Mouse (Mus musculus) kidney, adult 2 months (tissue): ENCODE results near the gene Cct8. TPM values are rescaled to one million over a fixed set of nuclear protein-coding genes. Genes with fewer than 3 reads are reported as not detected.

Experiments
- DNase-seq: peaks from one replicate; pipeline ENCODE4 v3.0.0; 2021
- H3K27ac ChIP-seq: fragments of 200-500 bp; 2 replicates; pipeline ENCODE4 v1.5.1; 2012; ENCODE audit warnings: low read depth, low read length, control low read depth, inconsistent platforms; ENCODE audit not compliant: insufficient read depth
- H3K27me3 ChIP-seq: fragments of 200-500 bp; replicated peaks from 2 replicates; pipeline ENCODE4 v1.6.1; 2012; ENCODE audit warnings: mild to moderate bottlenecking, moderate library complexity, low read length, inconsistent platforms; ENCODE audit not compliant: control insufficient read depth, insufficient read depth
- H3K36me3 ChIP-seq: fragments of 200-500 bp; 2 replicates; pipeline ENCODE4 v1.6.1; 2012; ENCODE audit warnings: mild to moderate bottlenecking, moderate library complexity, low read length, inconsistent platforms; ENCODE audit not compliant: control insufficient read depth, insufficient read depth
- H3K4me1 ChIP-seq: fragments of 200-500 bp; 2 replicates; pipeline ENCODE4 v1.6.1; 2011; ENCODE audit warnings: low read length; ENCODE audit not compliant: control insufficient read depth, insufficient read depth
- H3K4me3 ChIP-seq: fragments of 200-500 bp; 2 replicates; pipeline ENCODE4 v1.5.1; 2011; ENCODE audit warnings: mild to moderate bottlenecking, low read depth, low read length, control low read depth; ENCODE audit not compliant: insufficient read depth
- CTCF ChIP-seq: fragments of 200-500 bp; conservative IDR thresholded peaks from 2 replicates; pipeline ENCODE4 v1.5.1; 2011; ENCODE audit warnings: low read depth, mild to moderate bottlenecking, control low read depth, low read length, moderate library complexity, mixed read lengths; ENCODE audit not compliant: insufficient read depth, insufficient read length
- POLR2A ChIP-seq: fragments of 200-500 bp; IDR thresholded peaks from one replicate; pipeline ENCODE4 v1.6.1; 2011; ENCODE audit warnings: low read depth, low read length, control low read depth
- WGBS: fragments of 180-500 bp; shearing (Covaris S2); methylation state at CpG from one replicate; pipeline ENCODE4 v1.1.7; 2018; 5-methylcytosine and 5-hydroxymethylcytosine counted together
- polyA plus RNA-seq: library from polyadenylated mRNA; depleted of rRNA; stranded (reverse); fragments of >200 nt; gene quantifications from 2 replicates; pipeline ENCODE4 v1.2.3, GENCODE M21; 2012; rRNA removed

Cct8 gene
- polyA plus RNA-seq, 1 experiment = 40.3 TPM

DNA sequence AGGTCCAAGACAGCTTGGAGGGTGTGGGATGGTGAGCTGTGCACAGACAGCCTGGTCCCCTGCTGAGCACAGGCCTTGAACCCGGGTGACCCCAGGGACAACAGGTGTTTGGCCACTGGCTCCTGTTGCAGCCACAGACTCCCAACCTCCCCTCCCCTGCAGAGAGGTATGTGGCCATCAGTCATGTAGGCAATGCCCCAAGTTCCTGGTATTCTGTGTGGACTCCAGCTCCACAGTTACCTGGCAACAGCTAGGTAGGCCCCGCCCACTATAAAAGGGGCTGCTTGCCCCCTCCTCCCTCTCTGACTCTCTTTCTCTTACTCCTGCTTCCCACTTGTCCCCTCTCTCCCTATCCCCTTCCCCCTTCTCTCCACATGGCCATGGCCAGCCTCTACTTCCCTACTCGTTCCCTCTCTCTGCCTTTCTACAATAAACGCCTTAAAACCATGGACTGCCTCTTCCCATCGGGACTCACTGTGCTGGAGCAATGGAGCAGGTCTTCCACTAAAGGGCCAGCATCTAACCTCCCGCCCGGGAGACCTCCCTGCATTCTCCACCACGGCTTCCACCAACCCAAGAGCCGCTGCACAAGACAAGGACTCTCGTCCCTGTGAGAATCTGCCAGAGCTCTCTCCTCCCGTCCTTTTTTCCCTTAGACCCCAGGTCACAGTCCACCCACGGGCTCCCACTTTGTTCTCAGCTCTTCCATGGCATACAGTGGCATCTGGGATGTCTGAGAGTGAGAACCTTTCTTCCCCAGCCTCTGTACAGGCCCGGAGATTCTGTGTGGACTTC is 60.1 kb downstream of the Cct8 start:
- peak overlapping the region; percentile 84 for H3K27ac ChIP-seq
- WGBS = 76% methylated on average over 13 of the region's 13 CpGs
- H3K27me3 ChIP-seq = no peaks in the 10 kb centered on the region
- peak; percentile 60 for DNase-seq
- H3K4me3 ChIP-seq = no peak overlapping the region
- peaks cover 10% of the 10 kb centered on the region; the same call in 1 of the 2 replicates for H3K4me1 ChIP-seq
- TF ChIP-seq CTCF (no peak), POLR2A (no peak)
- no peaks in the 10 kb centered on the region for H3K36me3 ChIP-seq

DNA sequence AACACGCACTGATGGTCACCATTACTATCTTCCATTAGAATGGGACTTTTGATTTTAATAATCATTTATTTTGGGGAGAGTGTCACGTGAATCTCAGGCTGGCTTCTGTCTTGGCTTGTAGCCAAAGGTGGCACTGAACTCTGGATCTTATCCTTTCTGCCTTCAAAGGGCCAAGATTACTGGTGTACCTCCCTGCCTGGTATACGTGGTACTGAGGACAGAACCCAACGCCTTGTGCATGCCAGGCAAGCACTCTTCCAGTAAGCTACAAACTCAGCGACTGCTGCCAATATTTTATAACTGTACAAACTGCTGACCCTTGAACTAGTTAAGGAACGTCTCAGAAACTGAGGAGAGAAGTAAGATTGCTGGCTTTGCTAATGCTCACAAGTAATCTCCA is 60.7 kb downstream of the Cct8 start:
- TF ChIP-seq CTCF (no peak), POLR2A (no peak)
- 51% methylated on average over 6 of the region's 6 CpGs for WGBS
- Histone ChIP-seq H3K27me3 (no peaks in the 10 kb centered on the region), H3K4me1 (peaks cover 10% of the 10 kb centered on the region; the same call in 1 of the 2 replicates), H3K27ac (peak overlapping the region; percentile 84), H3K4me3 (no peak overlapping the region), H3K36me3 (no peaks in the 10 kb centered on the region)
- peak; percentile 83 for DNase-seq

DNA sequence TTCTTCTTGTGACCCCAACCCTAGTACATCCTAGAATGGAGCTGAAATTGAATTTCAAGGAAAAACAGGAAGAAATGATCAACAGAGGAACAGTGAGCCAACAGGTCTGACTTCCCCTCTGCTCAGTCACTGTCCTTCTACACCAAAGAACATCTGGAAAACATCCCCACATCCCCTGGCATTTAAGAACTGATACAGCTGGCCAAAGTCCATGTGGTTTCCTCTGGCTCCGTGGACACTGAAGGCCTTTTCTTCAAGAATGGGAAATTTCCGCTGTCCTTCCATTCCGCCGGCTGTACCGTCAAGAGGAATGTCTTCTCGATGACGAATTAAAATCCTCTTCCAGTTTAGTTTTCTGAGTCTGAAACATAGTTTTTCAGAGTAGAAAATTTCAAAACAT is 61.4 kb downstream of the Cct8 start:
- Histone ChIP-seq H3K4me1 (peaks cover 6% of the 10 kb centered on the region; the same call in 1 of the 2 replicates), H3K4me3 (no peak overlapping the region), H3K27ac (no peak overlapping the region), H3K36me3 (no peaks in the 10 kb centered on the region), H3K27me3 (no peaks in the 10 kb centered on the region)
- 76% methylated on average over 7 of the region's 7 CpGs for WGBS
- DNase-seq = no peak
- TF ChIP-seq POLR2A = no peak
- TF ChIP-seq CTCF = no peak

Other genes with a start within 250 kb of the Cct8 start
- 13.5 and 16.4 TPM in 2 replicates for gene N6amt1, start 141.7 kb downstream of the Cct8 start, polyA plus RNA-seq
- gene Ltn1, start 63.3 kb downstream of the Cct8 start, polyA plus RNA-seq = 5.5 and 5.7 TPM in 2 replicates
- gene Rwdd2b, start 55.3 kb downstream of the Cct8 start, polyA plus RNA-seq = 9.8 and 13.1 TPM in 2 replicates
- 19.5 and 20.6 TPM in 2 replicates for gene Usp16, start 41.2 kb downstream of the Cct8 start, polyA plus RNA-seq
- 33.0 and 37.0 TPM in 2 replicates for gene Map3k7cl, start 57.5 kb upstream of the Cct8 start, polyA plus RNA-seq
- 8.6 and 9.7 TPM in 2 replicates for gene Bach1, start 203.1 kb upstream of the Cct8 start, polyA plus RNA-seq